Mouse (Mus musculus) myocyte (in vitro differentiated cells): ENCODE measurements around the gene Igsf3. TPM values are rescaled to one million over a fixed set of nuclear protein-coding genes. Genes with fewer than 3 reads are reported as not detected.

Experiments
- H3K27me3 ChIP-seq: one replicate; pipeline ENCODE4 v1.6.1; 2011; ENCODE audit not compliant: control insufficient read depth, insufficient read depth, insufficient read length
- H3K36me3 ChIP-seq: one replicate; pipeline ENCODE4 v1.6.1; 2011; ENCODE audit not compliant: control insufficient read depth, insufficient read depth
- H3K4me2 ChIP-seq: one replicate; pipeline ENCODE4 v1.6.1; 2011; ENCODE audit warnings: low read depth, control low read depth
- H3K4me3 ChIP-seq: one replicate; pipeline ENCODE4 v1.5.1; 2011; ENCODE audit warnings: mild to moderate bottlenecking, control low read depth, moderate library complexity
- H3K79me2 ChIP-seq: one replicate; pipeline ENCODE4 v1.6.1; 2011; ENCODE audit not compliant: control insufficient read depth, insufficient read depth
- H3ac ChIP-seq: one replicate; pipeline ENCODE4 v1.6.1; 2011; ENCODE audit not compliant: control insufficient read depth, insufficient read length
- CEBPB ChIP-seq: IDR thresholded peaks from 2 replicates; pipeline ENCODE4 v1.6.1; 2011; ENCODE audit warnings: mild to moderate bottlenecking, moderate library complexity; ENCODE audit not compliant: poor library complexity, insufficient read depth, severe bottlenecking
- E2F4 ChIP-seq: IDR thresholded peaks from one replicate; pipeline ENCODE4 v1.6.1; 2011; ENCODE audit warnings: mild to moderate bottlenecking, control low read depth, moderate library complexity; ENCODE audit not compliant: insufficient read depth
- MAX ChIP-seq: IDR thresholded peaks from one replicate; pipeline ENCODE4 v1.6.1; 2011; ENCODE audit warnings: low read depth, mild to moderate bottlenecking, control low read depth
- MYOD1 ChIP-seq, 3 experiments: IDR thresholded peaks; one replicate each; pipeline ENCODE4 v1.6.1; 2011; ENCODE audit warnings: control low read depth in 2 of 3, low read depth in 2 of 3, mild to moderate bottlenecking in 2 of 3, moderate library complexity in 1 of 3; ENCODE audit not compliant: insufficient read length in 2 of 3, control insufficient read depth in 1 of 3
- MYOG ChIP-seq, 3 experiments: IDR thresholded peaks; one replicate each; pipeline ENCODE4 v1.6.1; 2011; ENCODE audit warnings: control low read depth in 2 of 3, low read depth in 2 of 3, mild to moderate bottlenecking in 2 of 3; ENCODE audit not compliant: insufficient read length in 2 of 3, control insufficient read depth in 1 of 3, insufficient read depth in 1 of 3
- POLR2A ChIP-seq: IDR thresholded peaks from one replicate; pipeline ENCODE4 v1.6.1; 2011; ENCODE audit warnings: low read depth, mild to moderate bottlenecking, control low read depth, moderate library complexity; ENCODE audit not compliant: insufficient read length
- POLR2AphosphoS2 ChIP-seq: IDR thresholded peaks from one replicate; pipeline ENCODE4 v1.6.1; 2011; ENCODE audit warnings: low read depth, control low read depth; ENCODE audit not compliant: insufficient read length
- REST ChIP-seq: IDR thresholded peaks from one replicate; pipeline ENCODE4 v1.6.1; 2011; ENCODE audit warnings: mild to moderate bottlenecking, control low read depth, moderate library complexity; ENCODE audit not compliant: insufficient read depth, insufficient read length
- SRF ChIP-seq: IDR thresholded peaks from one replicate; pipeline ENCODE4 v1.6.1; 2011; ENCODE audit warnings: low read depth; ENCODE audit not compliant: control insufficient read depth, insufficient read length
- TCF12 ChIP-seq: IDR thresholded peaks from one replicate; pipeline ENCODE4 v1.6.1; 2011; ENCODE audit warnings: mild to moderate bottlenecking, control low read depth; ENCODE audit not compliant: poor library complexity, insufficient read depth, severe bottlenecking
- TCF3 ChIP-seq: IDR thresholded peaks from one replicate; pipeline ENCODE4 v1.6.1; 2011; ENCODE audit warnings: low read depth, control low read depth; ENCODE audit not compliant: insufficient read length
- USF1 ChIP-seq: IDR thresholded peaks from one replicate; pipeline ENCODE4 v1.6.1; 2011; ENCODE audit warnings: low read depth, mild to moderate bottlenecking, control low read depth, moderate library complexity
- polyA plus RNA-seq: library from polyadenylated mRNA; unstranded; fragments of >200 nt; fragmentation: generic; extraction: Trizol; gene quantifications from one replicate; pipeline ENCODE4 v1.2.1, GENCODE M21; 2012; ENCODE audit warnings: missing spikeins

Igsf3 gene
- polyA plus RNA-seq, 1 experiment, result 8.9 TPM

DNA sequence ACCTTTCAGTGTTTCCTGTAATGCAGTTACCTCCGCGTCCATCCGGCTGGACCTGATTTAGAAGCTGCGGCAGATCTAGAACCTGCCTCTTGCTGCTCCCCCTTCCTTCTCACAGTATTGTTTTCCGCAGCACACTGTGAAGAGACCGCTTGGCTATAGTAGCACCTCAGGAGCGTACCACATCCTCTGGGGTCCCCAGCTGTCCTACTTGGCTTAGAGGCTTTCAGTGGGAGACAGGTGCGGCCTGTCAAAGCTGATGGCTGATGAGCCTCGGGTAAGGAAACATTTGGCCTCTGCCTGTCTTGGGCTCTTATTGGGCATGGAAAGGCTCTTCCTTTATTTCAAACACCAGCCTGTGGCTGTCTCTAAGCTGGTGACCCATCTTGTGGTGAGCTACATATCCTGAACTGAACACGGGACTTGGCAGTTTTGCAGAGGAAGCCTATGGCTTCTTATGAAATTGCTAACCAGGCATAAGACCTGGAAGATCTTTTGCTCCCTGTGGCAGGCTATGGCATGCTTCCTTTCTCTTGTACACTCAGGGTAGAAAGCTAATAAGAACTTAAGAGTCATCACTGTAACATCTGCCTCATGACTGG is 120.6 kb downstream of the Igsf3 start:
- H3K79me2 ChIP-seq, result no peaks in the 10 kb centered on the region
- H3K36me3 ChIP-seq, result no peaks in the 10 kb centered on the region
- no peaks in the 10 kb centered on the region for H3K27me3 ChIP-seq
- no peak overlapping the region for H3ac ChIP-seq
- TF ChIP-seq TCF3 (peak; percentile 67), REST (no peak), E2F4 (no peak), USF1 (no peak), MYOG (IDR thresholded peaks at IDR 0.05; ENCODE audit: control insufficient read depth in 1 of 3, insufficient read depth in 1 of 3, insufficient read length in 2 of 3, low read depth in 2 of 3) (peak; percentile 72 to 97 (median 86)), MAX (no peak), MYOD1 (IDR thresholded peaks at IDR 0.05; ENCODE audit: control insufficient read depth in 1 of 3, insufficient read length in 2 of 3, low read depth in 2 of 3) (peak; percentile 76 to 98 (median 98)), POLR2AphosphoS2 (no peak), CEBPB (no peak), POLR2A (no peak), SRF (no peak), TCF12 (peak; percentile 93)
- peak overlapping the region; percentile 66 for H3K4me2 ChIP-seq
- H3K4me3 ChIP-seq, result no peak overlapping the region

DNA sequence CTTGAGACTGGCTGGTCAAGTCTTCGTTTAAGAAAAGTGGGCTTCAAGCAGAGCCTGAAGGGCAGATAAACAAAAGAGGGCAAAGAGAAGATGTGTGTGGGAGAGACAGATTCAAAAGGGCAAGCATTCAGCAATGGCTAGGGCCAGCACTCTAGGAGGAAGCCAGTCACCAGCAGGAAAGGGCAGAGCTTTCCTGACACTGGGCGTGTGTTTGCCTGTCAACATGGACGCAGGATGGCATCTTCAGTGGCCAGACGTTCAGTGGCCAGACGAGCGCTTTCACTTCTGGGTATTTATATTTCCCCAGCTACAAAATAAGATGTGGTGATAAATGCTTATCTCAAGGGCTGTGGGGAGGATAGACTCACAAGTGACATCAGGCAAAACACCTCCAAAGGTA is 123.0 kb downstream of the Igsf3 start:
- TF ChIP-seq POLR2A, result no peak
- TF ChIP-seq POLR2AphosphoS2, result no peak
- no peak for TF ChIP-seq MYOD1 (IDR thresholded peaks at IDR 0.05; ENCODE audit: control insufficient read depth in 1 of 3, insufficient read length in 2 of 3, low read depth in 2 of 3)
- no peak for TF ChIP-seq E2F4
- TF ChIP-seq MAX, result no peak
- no peak for TF ChIP-seq USF1
- no peak for TF ChIP-seq TCF12
- TF ChIP-seq SRF, result no peak
- TF ChIP-seq REST, result no peak
- no peak for TF ChIP-seq TCF3
- TF ChIP-seq MYOG (IDR thresholded peaks at IDR 0.05; ENCODE audit: control insufficient read depth in 1 of 3, insufficient read depth in 1 of 3, insufficient read length in 2 of 3, low read depth in 2 of 3), result no peak
- no peak for TF ChIP-seq CEBPB
- Histone ChIP-seq H3ac (no peak overlapping the region), H3K4me2 (no peak overlapping the region), H3K4me3 (no peak overlapping the region), H3K27me3 (no peaks in the 10 kb centered on the region), H3K79me2 (no peaks in the 10 kb centered on the region), H3K36me3 (no peaks in the 10 kb centered on the region)

DNA sequence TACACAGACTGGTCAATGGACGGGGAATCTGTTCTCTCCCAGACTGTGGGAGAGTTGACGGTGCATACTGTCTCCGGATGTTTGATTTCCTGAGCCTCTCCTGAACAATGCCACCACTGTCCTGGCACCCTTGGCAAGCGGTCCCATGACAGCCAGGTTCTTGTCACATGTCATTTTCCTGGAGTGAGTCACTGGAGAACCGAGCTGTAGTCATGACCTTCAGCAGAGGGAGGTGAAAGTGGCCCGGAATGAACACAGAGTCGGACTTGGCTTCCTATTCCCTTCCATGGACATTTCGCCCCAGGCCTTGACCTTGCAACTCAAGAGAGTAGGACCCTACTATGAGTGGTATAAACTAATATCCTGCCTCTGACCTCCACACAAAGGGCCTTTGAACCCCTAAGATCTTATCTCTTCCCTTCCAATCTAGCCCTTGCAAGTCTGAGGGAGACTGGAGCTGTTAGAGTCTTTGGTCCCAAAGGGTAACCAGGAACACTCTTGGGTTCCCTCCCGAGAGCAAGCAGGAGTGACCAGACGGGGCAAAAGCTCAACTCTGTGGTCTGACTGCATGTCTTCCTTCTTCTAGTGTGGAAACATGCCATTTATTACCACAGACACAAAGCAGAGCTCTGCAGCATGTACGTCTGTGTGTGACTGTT is 123.6 kb downstream of the Igsf3 start:
- Histone ChIP-seq H3K27me3 (no peaks in the 10 kb centered on the region), H3K36me3 (no peaks in the 10 kb centered on the region), H3K4me3 (no peak overlapping the region), H3K4me2 (no peak overlapping the region), H3ac (no peak overlapping the region), H3K79me2 (no peaks in the 10 kb centered on the region)
- TF ChIP-seq MYOD1 (IDR thresholded peaks at IDR 0.05; ENCODE audit: control insufficient read depth in 1 of 3, insufficient read length in 2 of 3, low read depth in 2 of 3) (no peak), REST (no peak), MAX (no peak)

DNA sequence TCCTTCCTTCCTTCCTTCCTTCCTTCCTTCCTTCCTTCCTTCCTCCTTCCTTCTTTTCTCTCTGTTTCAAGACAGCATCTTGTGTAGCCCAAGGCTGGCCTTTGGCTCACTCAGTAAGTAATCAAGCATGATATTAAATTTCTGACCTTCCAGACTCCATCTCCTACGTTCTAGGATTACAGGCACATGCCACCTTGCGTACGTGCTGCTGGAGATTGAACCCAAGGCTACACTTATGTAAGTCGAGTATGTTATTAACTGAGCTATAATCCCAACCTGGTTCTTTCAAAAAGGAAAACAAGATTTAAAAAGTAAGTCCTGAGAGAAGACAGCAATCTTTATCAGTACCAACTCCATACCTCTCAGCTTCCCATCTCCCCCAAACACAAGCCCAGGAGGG is 124.7 kb downstream of the Igsf3 start:
- Histone ChIP-seq H3K36me3 (no peaks in the 10 kb centered on the region), H3K4me3 (no peak overlapping the region), H3K4me2 (no peak overlapping the region), H3K27me3 (no peaks in the 10 kb centered on the region), H3ac (no peak overlapping the region), H3K79me2 (no peaks in the 10 kb centered on the region)
- no peak for TF ChIP-seq TCF12
- no peak for TF ChIP-seq USF1
- TF ChIP-seq POLR2AphosphoS2, result no peak
- TF ChIP-seq MYOG (IDR thresholded peaks at IDR 0.05; ENCODE audit: control insufficient read depth in 1 of 3, insufficient read depth in 1 of 3, insufficient read length in 2 of 3, low read depth in 2 of 3), result no peak
- TF ChIP-seq MYOD1 (IDR thresholded peaks at IDR 0.05; ENCODE audit: control insufficient read depth in 1 of 3, insufficient read length in 2 of 3, low read depth in 2 of 3), result no peak
- no peak for TF ChIP-seq REST
- TF ChIP-seq CEBPB, result no peak
- no peak for TF ChIP-seq SRF
- no peak for TF ChIP-seq MAX
- TF ChIP-seq E2F4, result no peak
- no peak for TF ChIP-seq TCF3
